Mouse (Mus musculus) CH12.LX (cell line): ENCODE results near the gene Txk. TPM values are rescaled to one million over a fixed set of nuclear protein-coding genes. Genes with fewer than 3 reads are reported as not detected.
A peak's percentile ranks its signal among the peaks of the same experiment; 100 is the strongest.

Experiments
- DNase-seq: peaks from one replicate; pipeline ENCODE4 v3.0.0-alpha.2; 2013; ENCODE audit errors: extremely low read depth
- H3K27ac ChIP-seq: 2 replicates; pipeline ENCODE4 v1.5.1; 2012; ENCODE audit warnings: low read depth, mild to moderate bottlenecking, control low read depth, moderate library complexity; ENCODE audit not compliant: insufficient read depth
- H3K27me3 ChIP-seq: replicated peaks from 2 replicates; pipeline ENCODE3; 2012; ENCODE audit warnings: inconsistent platforms
- H3K36me3 ChIP-seq, 2 experiments: replicated peaks in 1 of 2; 2 replicates each; pipeline versions ENCODE3 to v1.6.1; 2012; ENCODE audit warnings: inconsistent platforms in 1 of 2, low read length in 1 of 2, mild to moderate bottlenecking in 1 of 2, mixed read lengths in 1 of 2, moderate library complexity in 1 of 2; ENCODE audit not compliant: control insufficient read depth in 1 of 2, insufficient read depth in 1 of 2
- H3K4me1 ChIP-seq, 2 experiments: 2 replicates each; pipeline ENCODE4 v1.6.1; 2012; ENCODE audit warnings: inconsistent platforms in 1 of 2, moderate library complexity in 1 of 2; ENCODE audit not compliant: insufficient read depth in 2 of 2, control insufficient read depth in 1 of 2
- H3K4me2 ChIP-seq: 2 replicates; pipeline ENCODE4 v1.6.1; 2012; ENCODE audit warnings: low read depth, mild to moderate bottlenecking, control low read depth; ENCODE audit not compliant: poor library complexity, insufficient read depth, severe bottlenecking
- H3K4me3 ChIP-seq, 3 experiments: fragments of 150-350 bp in 1 of 3; sonication (generic) in 1 of 3; replicated peaks in 1 of 3; 2 replicates each; pipeline versions ENCODE3 to v1.5.1; 2011 to 2012; ENCODE audit warnings: low read depth in 2 of 3, low read length in 2 of 3, mild to moderate bottlenecking in 2 of 3, moderate library complexity in 2 of 3, control low read depth in 1 of 3, improper control_type of control experiment in 1 of 3, inconsistent platforms in 1 of 3, mixed read lengths in 1 of 3; ENCODE audit not compliant: poor library complexity in 1 of 3
- H3K79me2 ChIP-seq: replicated peaks from 2 replicates; pipeline ENCODE4 v1.6.1; 2012; ENCODE audit warnings: mild to moderate bottlenecking, moderate library complexity; ENCODE audit not compliant: control insufficient read depth, poor library complexity, insufficient read depth, severe bottlenecking; ENCODE audit errors: extremely low read depth
- H3K9ac ChIP-seq: 2 replicates; pipeline ENCODE4 v1.6.1; 2012; ENCODE audit warnings: low read depth, mild to moderate bottlenecking, control low read depth, moderate library complexity; ENCODE audit not compliant: insufficient read depth
- H3K9me3 ChIP-seq: replicated peaks from 2 replicates; pipeline ENCODE3; 2012; ENCODE audit warnings: low read length, inconsistent platforms, mixed read lengths
- CHD2 ChIP-seq: IDR thresholded peaks from 2 replicates; pipeline ENCODE4 v1.6.1; 2011; ENCODE audit warnings: low read length, improper control_type of control experiment
- CTCF ChIP-seq, 2 experiments: IDR thresholded peaks in 1 of 2; conservative IDR thresholded peaks in 1 of 2; 2 replicates each; pipeline ENCODE4 v1.5.1; 2011 to 2012; ENCODE audit warnings: low read depth in 2 of 2, low read length in 2 of 2, improper control_type of control experiment in 1 of 2, inconsistent platforms in 1 of 2, mild to moderate bottlenecking in 1 of 2, moderate library complexity in 1 of 2
- ELF1 ChIP-seq: IDR thresholded peaks from 2 replicates; pipeline ENCODE4 v1.6.1; 2014; ENCODE audit warnings: low read depth, mild to moderate bottlenecking, inconsistent platforms, low read length, improper control_type of control experiment
- EP300 ChIP-seq: IDR thresholded peaks from 2 replicates; pipeline ENCODE4 v1.6.1; 2011; ENCODE audit warnings: low read length, improper control_type of control experiment
- GABPA ChIP-seq: IDR thresholded peaks from 2 replicates; pipeline ENCODE4 v1.6.1; 2012; ENCODE audit warnings: low read depth, low read length, improper control_type of control experiment, inconsistent platforms; ENCODE audit not compliant: insufficient replicate concordance
- HCFC1 ChIP-seq: IDR thresholded peaks from 2 replicates; pipeline ENCODE4 v1.6.1; 2012; ENCODE audit warnings: low read depth, mild to moderate bottlenecking, inconsistent platforms, low read length, improper control_type of control experiment
- IRF4 ChIP-seq: IDR thresholded peaks from 2 replicates; pipeline ENCODE4 v1.6.1; 2014; ENCODE audit warnings: low read depth, mild to moderate bottlenecking, inconsistent platforms, low read length, improper control_type of control experiment
- JUND ChIP-seq: conservative IDR thresholded peaks from 2 replicates; pipeline ENCODE4 v1.6.1; 2011; ENCODE audit warnings: low read depth, low read length, improper control_type of control experiment
- MAZ ChIP-seq: IDR thresholded peaks from 2 replicates; pipeline ENCODE4 v1.6.1; 2012; ENCODE audit warnings: low read depth, mild to moderate bottlenecking, inconsistent platforms, low read length, improper control_type of control experiment, moderate library complexity
- MEF2A ChIP-seq: IDR thresholded peaks from 2 replicates; pipeline ENCODE4 v1.6.1; 2014; ENCODE audit warnings: low read depth, mild to moderate bottlenecking, inconsistent platforms, low read length, improper control_type of control experiment, borderline replicate concordance
- MXI1 ChIP-seq: IDR thresholded peaks from 2 replicates; pipeline ENCODE4 v1.6.1; 2011; ENCODE audit warnings: mild to moderate bottlenecking, low read depth, low read length, improper control_type of control experiment
- MYC ChIP-seq: IDR thresholded peaks from 2 replicates; pipeline ENCODE4 v1.6.1; 2011; ENCODE audit warnings: low read depth, mild to moderate bottlenecking, improper control_type of control experiment, low read length
- NELFE ChIP-seq: IDR thresholded peaks from 2 replicates; pipeline ENCODE4 v1.6.1; 2011; ENCODE audit warnings: low read depth, low read length, improper control_type of control experiment
- PAX5 ChIP-seq: IDR thresholded peaks from 2 replicates; pipeline ENCODE4 v1.6.1; 2012; ENCODE audit warnings: low read length, inconsistent platforms, mixed read lengths
- TCF12 ChIP-seq: IDR thresholded peaks from 2 replicates; pipeline ENCODE4 v1.6.1; 2014; ENCODE audit warnings: low read depth, mild to moderate bottlenecking, inconsistent platforms, low read length, improper control_type of control experiment
- UBTF ChIP-seq: IDR thresholded peaks from 2 replicates; pipeline ENCODE4 v1.6.1; 2012; ENCODE audit warnings: low read depth, mild to moderate bottlenecking, inconsistent platforms, low read length, improper control_type of control experiment, moderate library complexity
- dilution Hi-C: fragments of 300-500 bp; cut with MboI; formaldehyde crosslinking; loops from 2 replicates; pipeline ENCODE4 v1.14.3; 2020; ENCODE audit warnings: low sequenced_read_pairs; ENCODE audit not compliant: extremely low pct_unique_long_range_greater_than_20kb, extremely low pct_ligation_motif_present
- in situ Hi-C: fragments of 300-500 bp; cut with MboI; formaldehyde crosslinking; loops from 3 replicates; pipeline ENCODE4 v1.14.3; 2019; ENCODE audit warnings: low sequenced_read_pairs, low pct_ligation_motif_present, low pct_unique_long_range_greater_than_20kb, mixed read lengths
- polyA plus RNA-seq: library from polyadenylated mRNA; unstranded; fragments of >175 nt; gene quantifications from 2 replicates; pipeline ENCODE4 v1.2.1, GENCODE M21; 2012; ENCODE audit warnings: low read depth; ENCODE audit not compliant: insufficient read length
- total RNA-seq, 2 experiments: library from RNA; depleted of rRNA; stranded (reverse); fragments of 300-350 nt in 1 of 2; fragments of >200 nt in 1 of 2; gene quantifications; 2 replicates each; pipeline ENCODE4 v1.2.3; 2012 to 2014

Txk gene
- total and polyA plus RNA-seq, 3 experiments = 0.08 to 0.11 TPM; not detected in 1

DNA sequence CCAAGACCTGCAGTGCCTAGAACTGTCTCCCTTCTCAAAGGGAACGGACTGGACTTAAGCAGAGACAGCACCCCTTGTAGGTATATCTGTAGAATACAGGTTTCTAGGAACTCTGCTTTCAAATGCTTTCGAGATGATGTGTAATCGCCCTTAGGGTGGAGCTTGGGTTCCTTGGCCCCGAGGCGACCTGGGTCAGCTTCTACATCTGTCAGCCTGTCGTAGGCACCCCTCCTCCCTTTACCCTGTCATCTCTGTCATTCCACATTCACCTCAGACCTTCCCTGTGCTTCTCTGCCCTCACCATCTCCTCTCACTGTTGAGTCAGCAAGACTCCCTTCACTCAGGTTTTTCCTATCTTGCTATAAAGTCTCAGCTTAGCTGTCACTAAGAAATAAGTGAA lies 17.3 kb upstream of the Txk start:
- H3K4me1 ChIP-seq = peaks cover 1 to 8% of the 10 kb centered on the region in 2 experiments; a peak in 1 of 4 replicates
- no peak overlapping the region for H3K27ac ChIP-seq
- H3K9me3 ChIP-seq = no peaks in the 10 kb centered on the region
- H3K79me2 ChIP-seq = no peaks in the 10 kb centered on the region
- no peak for DNase-seq
- H3K4me2 ChIP-seq = no peak overlapping the region
- no peaks in the 10 kb centered on the region for H3K27me3 ChIP-seq
- no peak overlapping the region for H3K4me3 ChIP-seq
- peaks cover 3 to 77% of the 10 kb centered on the region in 2 experiments for H3K36me3 ChIP-seq
- dilution Hi-C loops = no loop called here
- no peak for TF ChIP-seq IRF4
- TF ChIP-seq GABPA = no peak
- no peak for TF ChIP-seq PAX5
- TF ChIP-seq MAZ = no peak
- no peak for TF ChIP-seq MXI1
- no peak for TF ChIP-seq MYC
- TF ChIP-seq EP300 = no peak
- no peak for TF ChIP-seq JUND
- no peak for TF ChIP-seq CHD2
- TF ChIP-seq, all 38 proteins: peak for 0
- in situ Hi-C loops = no loop called here
- no peak overlapping the region for H3K9ac ChIP-seq

DNA sequence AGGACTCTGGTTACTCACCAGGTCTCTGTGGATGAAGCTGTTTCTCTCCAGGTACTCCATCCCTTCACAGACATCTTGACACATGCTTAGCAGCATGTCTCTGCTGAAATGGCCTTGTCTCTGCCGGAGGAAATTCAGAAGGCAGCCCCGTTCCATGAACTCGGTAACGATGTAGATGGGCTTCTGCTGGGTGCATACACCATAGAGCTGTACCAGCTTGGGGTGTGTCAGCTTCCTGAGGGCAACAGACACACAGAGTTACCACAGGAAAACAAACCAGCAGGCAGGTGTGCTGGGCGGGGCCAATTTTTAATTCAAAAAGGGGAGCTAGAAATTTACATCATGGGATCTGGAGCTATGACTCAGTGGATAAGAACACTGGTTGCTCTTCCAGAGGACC lies 11.0 kb upstream of the Txk start:
- in situ Hi-C loops = no loop called here
- TF ChIP-seq UBTF = no peak
- TF ChIP-seq CTCF (conservative IDR thresholded peaks at IDR 0.05 in 1 of 2, IDR thresholded peaks at IDR 0.05 in 1 of 2; ENCODE audit: low read depth in 2 of 2, low read length in 2 of 2) = 0 out of 4 replicates have a peak, but pooled peaks of 1 of the 2 experiments have one; percentile 7
- Histone ChIP-seq H3K4me3 (no peak overlapping the region), H3K27ac (no peak overlapping the region), H3K9ac (no peak overlapping the region), H3K79me2 (no peaks in the 10 kb centered on the region), H3K36me3 (peaks cover 12 to 78% of the 10 kb centered on the region in 2 experiments), H3K9me3 (no peaks in the 10 kb centered on the region), H3K4me1 (peaks cover 10 to 48% of the 10 kb centered on the region in 2 experiments), H3K27me3 (no peaks in the 10 kb centered on the region), H3K4me2 (no peak overlapping the region)
- DNase-seq = no peak
- dilution Hi-C loops = no loop called here

DNA sequence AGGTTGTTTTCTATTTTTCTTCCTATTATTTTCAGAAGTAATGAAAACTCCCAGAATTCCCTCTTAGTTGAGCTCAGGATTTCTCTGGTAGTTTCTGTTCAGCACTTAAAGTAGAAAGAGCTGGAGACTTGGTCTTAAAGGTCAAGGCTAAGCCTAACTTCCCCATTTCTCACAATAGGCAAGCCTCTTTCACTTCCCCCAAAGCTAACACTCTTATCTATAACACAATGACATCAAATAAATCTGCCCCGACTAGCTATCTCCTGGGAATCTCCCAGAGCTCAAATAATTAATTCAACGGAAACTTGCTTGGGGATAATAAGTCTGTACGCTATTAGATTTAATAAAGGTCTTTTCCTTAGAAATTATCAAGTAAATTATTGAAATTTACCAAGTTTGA lies 10.4 kb upstream of the Txk start:
- Histone ChIP-seq H3K9ac (no peak overlapping the region), H3K27ac (no peak overlapping the region), H3K36me3 (peaks cover 12 to 79% of the 10 kb centered on the region in 2 experiments), H3K79me2 (no peaks in the 10 kb centered on the region), H3K4me3 (no peak overlapping the region), H3K4me1 (peaks cover 10 to 47% of the 10 kb centered on the region in 2 experiments)
- in situ Hi-C loops = no loop called here
- dilution Hi-C loops = no loop called here
- peak; percentile 52 for DNase-seq
- TF ChIP-seq IRF4 (peak; percentile 63), MEF2A (0 out of 2 replicates have a peak, but pooled peaks have one; percentile 22), MYC (no peak), ELF1 (no peak), HCFC1 (no peak), EP300 (peak; percentile 69), TCF12 (no peak), NELFE (no peak)
- TF ChIP-seq, all 38 proteins: peak for 3
- Histone ChIP-seq H3K27me3 (no peaks in the 10 kb centered on the region), H3K4me2 (no peak overlapping the region), H3K9me3 (no peaks in the 10 kb centered on the region)
